ENCODE assay signal across 25 mouse cellular contexts in genomic region chr5:74925769-74926168, GRCm38 (mm10).
DNase-seq lines count a peak whose midpoint lies in the region; ATAC-seq lines count a peak whose summit lies in the region.
"Had no signal": no experiment of that assay in that cellular context is flagged by ENCODE, and none has a peak within 500 bp of the region (broad histone marks: within the 10 kb centered on the region; RNA-seq: fewer than 3 reads in every experiment).

No protein-coding gene starts in this region.

- peak; percentile 87 for DNase-seq in 3T3-L1 (ENCODE audit: low read depth, low spot score)
- DNase-seq in NIH3T3 (ENCODE audit: low read depth) = peak; percentile 74
- DNase-seq in adrenal gland, adult (ENCODE audit: inconsistent age in 2 of 2, low spot score in 1 of 2) = no peak
- no peak for DNase-seq in frontal cortex, postnatal 25 days (ENCODE audit: low spot score in 2 of 2)
- DNase-seq: adrenal gland, adult 2 months; adrenal gland, postnatal 14 days; B cell, adult 2 months; cerebellum, adult 11 months; cerebellum, adult 2 months; cerebellum, adult 9-11 months; cerebellum, postnatal 25 days; gastrocnemius, postnatal 14 days; heart, adult 18-20 months; kidney, adult 11 months had no signal

- no peak overlapping the region for H3K27ac ChIP-seq in intestine, embryonic 16.5 days (ENCODE audit: low read length)
- H3K27ac ChIP-seq: embryonic facial prominence, embryonic 12.5 days; embryonic facial prominence, embryonic 15.5 days; forebrain, embryonic 12.5 days; forebrain, embryonic 15.5 days; hindbrain, embryonic 12.5 days; hindbrain, embryonic 15.5 days had no signal

- H3K9ac ChIP-seq in intestine, embryonic 16.5 days (ENCODE audit: low read depth, low read length) = no peak overlapping the region
- H3K9ac ChIP-seq: embryonic facial prominence, embryonic 12.5 days; embryonic facial prominence, embryonic 15.5 days; forebrain, embryonic 12.5 days; forebrain, embryonic 15.5 days; hindbrain, embryonic 12.5 days; hindbrain, embryonic 15.5 days had no signal

- no peak overlapping the region for H3K4me2 ChIP-seq in intestine, embryonic 16.5 days (ENCODE audit: low read depth, low read length)
- H3K4me2 ChIP-seq: embryonic facial prominence, embryonic 12.5 days; embryonic facial prominence, embryonic 15.5 days; forebrain, embryonic 12.5 days; forebrain, embryonic 15.5 days; heart, embryonic 11.5 days; hindbrain, embryonic 12.5 days; hindbrain, embryonic 15.5 days had no signal

- H3K9me3 ChIP-seq in megakaryocyte, embryonic 14.5 days = no peaks in the 10 kb centered on the region
- no peaks in the 10 kb centered on the region for H3K9me3 ChIP-seq in intestine, embryonic 16.5 days (ENCODE audit: control insufficient read depth, low read length)
- H3K9me3 ChIP-seq: embryonic facial prominence, embryonic 12.5 days; embryonic facial prominence, embryonic 15.5 days; forebrain, embryonic 12.5 days; forebrain, embryonic 15.5 days; hindbrain, embryonic 12.5 days; hindbrain, embryonic 15.5 days had no signal

- H3K36me3 ChIP-seq in megakaryocyte, embryonic 14.5 days (replicated peaks; ENCODE audit: low read length) = no peaks in the 10 kb centered on the region
- no peaks in the 10 kb centered on the region for H3K36me3 ChIP-seq in intestine, embryonic 16.5 days (ENCODE audit: control insufficient read depth, insufficient read depth, low read length)
- H3K36me3 ChIP-seq: embryonic facial prominence, embryonic 12.5 days; embryonic facial prominence, embryonic 15.5 days; forebrain, embryonic 12.5 days; forebrain, embryonic 15.5 days; hindbrain, embryonic 12.5 days; hindbrain, embryonic 15.5 days had no signal

- H3K27me3 ChIP-seq in megakaryocyte, embryonic 14.5 days (replicated peaks) = peaks cover 28% of the 10 kb centered on the region
- H3K27me3 ChIP-seq in intestine, embryonic 16.5 days (replicated peaks; ENCODE audit: control insufficient read depth, insufficient read depth, low read length) = no peaks in the 10 kb centered on the region
- H3K27me3 ChIP-seq: embryonic facial prominence, embryonic 12.5 days; embryonic facial prominence, embryonic 15.5 days; forebrain, embryonic 12.5 days; forebrain, embryonic 15.5 days; hindbrain, embryonic 12.5 days; hindbrain, embryonic 15.5 days had no signal

- H3K4me1 ChIP-seq in megakaryocyte, embryonic 14.5 days = no peaks in the 10 kb centered on the region
- H3K4me1 ChIP-seq in intestine, embryonic 16.5 days (ENCODE audit: control insufficient read depth, insufficient read depth, low read length) = no peaks in the 10 kb centered on the region
- H3K4me1 ChIP-seq: embryonic facial prominence, embryonic 12.5 days; embryonic facial prominence, embryonic 15.5 days; forebrain, embryonic 12.5 days; forebrain, embryonic 15.5 days; hindbrain, embryonic 12.5 days; hindbrain, embryonic 15.5 days had no signal

- WGBS in intestine, embryonic 16.5 days = 90% methylated on average over 10 of the region's 10 CpGs

- ATAC-seq in megakaryocyte, adult 5-6 weeks (ENCODE audit: poor library complexity, severe bottlenecking) = no peak
- no peak for ATAC-seq in intestine, embryonic 16.5 days
- ATAC-seq: CD4-positive, CD25-positive, alpha-beta regulatory T cell, adult 4 months; forebrain, embryonic 15.5 days had no signal

- peak overlapping the region; percentile 28 for H3K4me3 ChIP-seq in megakaryocyte, embryonic 14.5 days (replicated peaks)
- H3K4me3 ChIP-seq in intestine, embryonic 16.5 days (ENCODE audit: low read length) = no peak overlapping the region
- H3K4me3 ChIP-seq: embryonic facial prominence, embryonic 12.5 days; embryonic facial prominence, embryonic 15.5 days; forebrain, embryonic 12.5 days; forebrain, embryonic 15.5 days; hindbrain, embryonic 12.5 days; hindbrain, embryonic 15.5 days had no signal

Comparison
In these comparisons a context has a peak if more than half of its experiments do, and no peak if none do; other contexts are left out.
1. DNase-seq: peak in 3T3-L1 (single experiment) and NIH3T3 (single experiment); none in adrenal gland, adult (0 of 2) and frontal cortex, postnatal 25 days (0 of 2).